Mouse (Mus musculus) limb, embryonic 15.5 days (tissue): Measurements from ENCODE around the gene Slc22a12. TPM values are rescaled to one million over a fixed set of nuclear protein-coding genes. Genes with fewer than 3 reads are reported as not detected.

Experiments
- ATAC-seq: fragments of 200-750 bp; cut with Nextera tagmentation; 2 replicates; pipeline ENCODE4 v1.8.0; 2017; ENCODE audit warnings: low read depth, moderate TSS enrichment; ENCODE audit not compliant: insufficient number of reproducible peaks, low FRiP score, low TSS enrichment
- H3K27ac ChIP-seq: fragments of 300-500 bp; sonication (generic); 2 replicates; pipeline ENCODE4 v1.5.1; 2015; ENCODE audit warnings: moderate library complexity, mild to moderate bottlenecking, inconsistent platforms
- H3K27me3 ChIP-seq: fragments of 300-500 bp; sonication (generic); 2 replicates; pipeline ENCODE4 v1.6.1; 2015; ENCODE audit warnings: inconsistent platforms
- H3K36me3 ChIP-seq: fragments of 300-500 bp; sonication (generic); 2 replicates; pipeline ENCODE4 v1.6.1; 2015; ENCODE audit warnings: inconsistent platforms
- H3K4me1 ChIP-seq: fragments of 300-500 bp; sonication (generic); 2 replicates; pipeline ENCODE4 v1.6.1; 2015; ENCODE audit warnings: inconsistent platforms
- H3K4me2 ChIP-seq: fragments of 300-500 bp; sonication (generic); 2 replicates; pipeline ENCODE4 v1.6.1; 2015; ENCODE audit warnings: mild to moderate bottlenecking, inconsistent platforms
- H3K4me3 ChIP-seq: fragments of 300-500 bp; sonication (generic); 2 replicates; pipeline ENCODE4 v1.5.1; 2015; ENCODE audit warnings: mild to moderate bottlenecking, inconsistent platforms
- H3K9ac ChIP-seq: fragments of 300-500 bp; sonication (generic); 2 replicates; pipeline ENCODE4 v1.6.1; 2015; ENCODE audit warnings: inconsistent platforms
- H3K9me3 ChIP-seq: fragments of 300-500 bp; sonication (generic); 2 replicates; pipeline ENCODE4 v1.6.1; 2016; ENCODE audit warnings: inconsistent platforms
- WGBS: fragments of 180-500 bp; shearing (Covaris S2); methylation state at CpG from one replicate; pipeline ENCODE4 v1.1.7; 2015; 5-methylcytosine and 5-hydroxymethylcytosine counted together
- polyA plus RNA-seq: library from polyadenylated mRNA; unstranded; fragments of >200 nt; fragmentation: Nextera tagmentation; extraction: Ambion mirVana; gene quantifications from 2 replicates; pipeline ENCODE4 v1.2.1, GENCODE M21; 2015

Gene Slc22a12
- polyA plus RNA-seq, 1 experiment from 2014 or later: not detected

GRCm38 (mm10) chr19:6529265-6529985 is 13.4 kb downstream of the Slc22a12 start:
- peaks cover 59% of the 10 kb centered on the region for H3K27me3 ChIP-seq
- no peak overlapping the region for H3K4me3 ChIP-seq
- H3K4me2 ChIP-seq: no peak overlapping the region
- H3K27ac ChIP-seq: no peak overlapping the region
- no peaks in the 10 kb centered on the region for H3K36me3 ChIP-seq
- ATAC-seq: no peak
- H3K9ac ChIP-seq: no peak overlapping the region
- no peaks in the 10 kb centered on the region for H3K9me3 ChIP-seq
- peaks cover 21% of the 10 kb centered on the region for H3K4me1 ChIP-seq
- 68% methylated on average over 14 of the region's 14 CpGs for WGBS

DNA sequence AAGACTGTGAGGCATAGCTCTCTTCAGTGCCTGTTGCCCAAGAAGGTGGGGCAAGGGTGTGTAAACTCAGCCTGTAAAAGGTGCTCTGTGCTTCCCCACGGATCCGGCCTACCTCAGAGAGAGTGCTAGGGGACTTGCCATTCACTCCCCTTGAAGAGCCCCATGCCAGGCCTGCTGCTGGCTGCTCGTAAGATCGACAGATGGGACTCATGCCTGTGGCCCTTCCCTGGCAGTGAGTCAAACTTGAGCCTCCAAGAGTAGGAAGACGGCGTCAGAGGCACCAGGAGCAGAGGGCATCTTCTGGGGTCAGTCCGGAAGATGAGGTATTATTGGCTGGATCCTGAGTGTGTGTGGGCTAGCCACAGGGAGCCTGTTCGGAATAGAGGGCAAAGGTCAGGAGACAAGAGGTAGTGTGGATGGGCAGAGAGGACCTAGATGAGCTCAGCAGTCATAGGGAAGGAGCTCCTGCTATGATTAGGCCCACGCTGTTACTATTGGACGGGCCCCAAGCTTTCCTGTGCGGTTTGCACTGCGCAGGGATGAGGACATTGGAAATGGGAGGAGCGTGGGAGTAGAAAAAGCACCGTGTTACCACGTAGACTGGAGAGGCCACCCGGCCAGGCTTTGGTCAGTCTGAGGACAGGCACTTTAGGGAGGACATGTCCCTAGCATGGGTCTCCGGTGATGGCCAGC is 14.8 kb downstream of the Slc22a12 start:
- Histone ChIP-seq H3K9me3 (no peaks in the 10 kb centered on the region), H3K27ac (no peak overlapping the region), H3K27me3 (peaks cover 45% of the 10 kb centered on the region), H3K4me1 (peaks cover 21% of the 10 kb centered on the region), H3K36me3 (no peaks in the 10 kb centered on the region), H3K9ac (no peak overlapping the region), H3K4me2 (no peak overlapping the region), H3K4me3 (no peak overlapping the region)
- WGBS: 81% methylated on average over 17 of the region's 17 CpGs
- ATAC-seq: no peak

- 90% methylated on average over 3 of the region's 3 CpGs for WGBS
- no peak overlapping the region for H3K4me2 ChIP-seq
- ATAC-seq: no peak
- no peaks in the 10 kb centered on the region for H3K9me3 ChIP-seq
- H3K27ac ChIP-seq: no peak overlapping the region
- H3K36me3 ChIP-seq: no peaks in the 10 kb centered on the region
- no peak overlapping the region for H3K4me3 ChIP-seq
- H3K27me3 ChIP-seq: peaks cover 39% of the 10 kb centered on the region
- H3K4me1 ChIP-seq: peaks cover 16% of the 10 kb centered on the region
- no peak overlapping the region for H3K9ac ChIP-seq
Measured at GRCm38 (mm10) chr19:6527439-6527838, 15.4 kb downstream of the Slc22a12 start.

- Histone ChIP-seq H3K4me3 (no peak overlapping the region), H3K9me3 (no peaks in the 10 kb centered on the region), H3K4me1 (peaks cover 2% of the 10 kb centered on the region), H3K27me3 (peaks cover 25% of the 10 kb centered on the region), H3K4me2 (no peak overlapping the region), H3K36me3 (no peaks in the 10 kb centered on the region), H3K9ac (no peak overlapping the region), H3K27ac (no peak overlapping the region)
- 88% methylated on average over 9 of the region's 9 CpGs for WGBS
- ATAC-seq: no peak
Measured at GRCm38 (mm10) chr19:6526010-6526409, 16.8 kb downstream of the Slc22a12 start.

DNA sequence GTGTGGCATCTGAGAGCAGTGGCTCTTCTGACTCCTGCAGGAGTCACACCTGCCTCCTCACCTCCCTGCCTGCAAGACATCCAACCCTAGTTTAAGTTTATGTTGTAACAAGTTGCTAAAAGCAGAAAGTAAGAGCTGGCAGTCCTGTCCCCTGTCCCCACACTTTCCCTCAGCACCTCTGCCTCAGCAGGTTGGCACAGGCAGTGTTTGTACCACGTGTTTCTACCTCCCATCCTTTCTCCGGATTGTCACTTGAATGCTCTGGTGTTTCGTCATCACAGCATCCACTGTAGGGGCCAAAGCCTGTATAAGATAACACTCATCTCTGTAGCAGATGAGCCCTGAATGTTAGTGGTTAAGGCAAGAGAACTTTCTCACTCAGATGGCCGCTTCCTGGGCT is 17.8 kb downstream of the Slc22a12 start:
- H3K36me3 ChIP-seq: no peaks in the 10 kb centered on the region
- no peak overlapping the region for H3K9ac ChIP-seq
- no peak for ATAC-seq
- 69% methylated on average over 4 of the region's 4 CpGs for WGBS
- H3K4me3 ChIP-seq: no peak overlapping the region
- no peak overlapping the region for H3K27ac ChIP-seq
- no peak overlapping the region for H3K4me2 ChIP-seq
- H3K9me3 ChIP-seq: no peaks in the 10 kb centered on the region
- H3K27me3 ChIP-seq: peaks cover 21% of the 10 kb centered on the region
- H3K4me1 ChIP-seq: no peaks in the 10 kb centered on the region

- Histone ChIP-seq H3K4me3 (no peak overlapping the region), H3K27me3 (peaks cover 6% of the 10 kb centered on the region), H3K4me1 (no peaks in the 10 kb centered on the region), H3K9ac (no peak overlapping the region), H3K36me3 (no peaks in the 10 kb centered on the region), H3K4me2 (no peak overlapping the region), H3K9me3 (no peaks in the 10 kb centered on the region), H3K27ac (no peak overlapping the region)
- ATAC-seq: no peak
- WGBS: 89% methylated on average over 14 of the region's 14 CpGs
Measured at GRCm38 (mm10) chr19:6522289-6522688, 20.5 kb downstream of the Slc22a12 start.

DNA sequence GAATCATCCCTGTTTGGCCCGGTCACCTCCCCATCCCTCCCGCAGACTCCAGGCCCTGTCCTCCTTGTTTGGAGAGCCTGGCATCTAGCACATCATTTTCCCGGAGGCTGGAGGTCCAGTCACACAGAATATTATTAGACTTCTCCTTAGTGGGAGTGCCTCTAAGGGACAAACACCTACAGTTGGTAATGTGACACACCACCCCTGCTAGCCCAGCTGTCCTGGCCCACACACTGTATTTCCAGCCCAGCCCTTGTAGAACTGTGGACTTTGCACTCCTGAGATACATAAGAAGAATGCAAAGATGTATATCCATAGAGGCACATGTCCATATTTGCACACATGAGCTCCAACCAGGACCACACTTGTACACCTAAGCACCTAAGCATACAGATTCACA is 21.2 kb downstream of the Slc22a12 start:
- Histone ChIP-seq H3K4me2 (no peak overlapping the region), H3K9ac (no peak overlapping the region), H3K36me3 (no peaks in the 10 kb centered on the region), H3K27ac (no peak overlapping the region), H3K4me3 (no peak overlapping the region), H3K9me3 (no peaks in the 10 kb centered on the region), H3K4me1 (no peaks in the 10 kb centered on the region), H3K27me3 (peaks cover 6% of the 10 kb centered on the region)
- ATAC-seq: no peak
- 75% methylated on average over 3 of the region's 3 CpGs for WGBS

DNA sequence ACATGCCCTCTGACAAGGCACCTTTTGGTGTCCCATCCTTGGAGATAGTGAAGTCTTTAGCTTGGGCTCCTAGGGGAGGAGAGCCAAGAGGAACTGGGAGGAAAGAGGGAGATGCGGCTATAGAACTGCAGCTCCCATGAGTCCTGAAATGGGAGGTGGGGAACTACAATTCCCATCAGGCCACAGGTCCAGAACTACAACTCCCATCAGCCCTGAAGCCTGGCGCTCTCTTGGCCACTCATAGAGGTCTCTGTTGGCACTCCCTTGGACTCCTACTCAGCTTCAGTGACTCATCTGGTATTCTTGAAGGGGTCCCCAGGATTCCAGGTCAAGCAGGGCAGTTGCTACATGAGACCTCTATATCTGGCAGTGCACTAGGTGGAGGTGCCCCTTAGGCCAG is 23.3 kb downstream of the Slc22a12 start:
- 64% methylated on average over 2 of the region's 2 CpGs for WGBS

DNA sequence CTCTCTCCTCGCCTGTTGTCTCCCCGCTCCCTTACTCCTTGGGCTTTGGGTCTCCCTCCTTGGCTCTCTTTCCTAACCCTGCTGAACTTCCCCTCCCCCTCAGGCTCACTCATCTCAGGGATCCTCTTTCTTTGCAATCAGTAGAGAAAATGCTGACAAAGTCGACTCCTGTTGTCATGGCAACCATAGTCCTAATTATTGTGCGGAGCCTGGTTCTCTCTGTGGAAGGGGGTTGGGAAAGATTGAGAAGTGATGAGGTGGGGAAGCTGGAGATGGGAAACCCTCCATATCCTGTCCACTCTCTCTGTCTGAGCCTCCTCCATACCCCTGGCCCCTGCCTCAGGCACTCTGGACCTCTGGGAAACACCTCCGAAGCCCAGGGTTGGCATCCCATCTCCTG is 24.2 kb downstream of the Slc22a12 start:
- no peaks in the 10 kb centered on the region for H3K4me1 ChIP-seq
- WGBS: 56% methylated on average over 5 of the region's 5 CpGs
- H3K4me2 ChIP-seq: no peak overlapping the region
- H3K9me3 ChIP-seq: no peaks in the 10 kb centered on the region
- ATAC-seq: no peak
- no peak overlapping the region for H3K4me3 ChIP-seq
- H3K27me3 ChIP-seq: peaks cover 19% of the 10 kb centered on the region
- H3K27ac ChIP-seq: no peak overlapping the region
- H3K9ac ChIP-seq: no peak overlapping the region
- H3K36me3 ChIP-seq: no peaks in the 10 kb centered on the region

More for the DNA sequence above, 23.3 kb downstream of the Slc22a12 start:
- H3K4me3 ChIP-seq: no peak overlapping the region
- peaks cover 10% of the 10 kb centered on the region for H3K27me3 ChIP-seq
- H3K27ac ChIP-seq: no peak overlapping the region
- no peak for ATAC-seq
- no peak overlapping the region for H3K9ac ChIP-seq
- H3K9me3 ChIP-seq: no peaks in the 10 kb centered on the region
- H3K4me2 ChIP-seq: no peak overlapping the region
- H3K36me3 ChIP-seq: no peaks in the 10 kb centered on the region
- no peaks in the 10 kb centered on the region for H3K4me1 ChIP-seq

GRCm38 (mm10) chr19:6516153-6516552 is 26.7 kb downstream of the Slc22a12 start:
- Histone ChIP-seq H3K27me3 (peaks cover 43% of the 10 kb centered on the region), H3K36me3 (no peaks in the 10 kb centered on the region), H3K4me2 (no peak overlapping the region), H3K9ac (no peak overlapping the region), H3K4me1 (no peaks in the 10 kb centered on the region), H3K9me3 (no peaks in the 10 kb centered on the region), H3K27ac (no peak overlapping the region), H3K4me3 (no peak overlapping the region)
- 67% methylated on average over 8 of the region's 8 CpGs for WGBS
- no peak for ATAC-seq

GRCm38 (mm10) chr19:6515448-6515847 is 27.4 kb downstream of the Slc22a12 start:
- WGBS: 60% methylated on average over 5 of the region's 5 CpGs
- Histone ChIP-seq H3K27ac (no peak overlapping the region), H3K9me3 (no peaks in the 10 kb centered on the region)

DNA sequence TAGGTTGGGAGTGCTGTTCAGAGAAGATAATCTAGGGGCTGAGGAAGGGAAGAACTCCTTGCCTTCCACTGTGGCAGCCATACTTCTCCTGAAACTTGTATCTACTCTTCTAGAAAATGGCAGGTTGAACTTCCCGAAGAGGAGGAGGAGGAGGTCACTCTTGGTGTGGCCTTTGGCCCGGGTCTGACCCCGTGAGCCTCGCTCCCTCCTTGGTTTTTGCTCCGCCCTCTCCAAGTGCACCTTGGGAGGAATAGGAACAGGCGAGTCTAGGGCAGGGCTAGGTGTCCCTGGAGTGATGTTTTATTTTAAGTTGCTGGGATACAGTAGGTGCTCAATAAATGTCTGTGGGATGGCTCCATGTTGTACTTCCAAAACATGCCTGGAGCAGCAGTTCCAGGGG is 27.9 kb downstream of the Slc22a12 start:
- peaks cover 51% of the 10 kb centered on the region for H3K27me3 ChIP-seq
- H3K27ac ChIP-seq: no peak overlapping the region
- H3K4me3 ChIP-seq: no peak overlapping the region
- no peak overlapping the region for H3K9ac ChIP-seq
- no peaks in the 10 kb centered on the region for H3K36me3 ChIP-seq
- no peak for ATAC-seq
- H3K4me1 ChIP-seq: no peaks in the 10 kb centered on the region
- no peak overlapping the region for H3K4me2 ChIP-seq
- H3K9me3 ChIP-seq: no peaks in the 10 kb centered on the region
- 68% methylated on average over 6 of the region's 6 CpGs for WGBS

More at GRCm38 (mm10) chr19:6515448-6515847, 27.4 kb downstream of the Slc22a12 start:
- Histone ChIP-seq H3K4me1 (no peaks in the 10 kb centered on the region), H3K27me3 (peaks cover 48% of the 10 kb centered on the region), H3K36me3 (no peaks in the 10 kb centered on the region), H3K4me3 (no peak overlapping the region), H3K9ac (no peak overlapping the region), H3K4me2 (no peak overlapping the region)
- no peak for ATAC-seq
